21 mouse cellular contexts compared by ENCODE assay signal in the genomic region with DNA sequence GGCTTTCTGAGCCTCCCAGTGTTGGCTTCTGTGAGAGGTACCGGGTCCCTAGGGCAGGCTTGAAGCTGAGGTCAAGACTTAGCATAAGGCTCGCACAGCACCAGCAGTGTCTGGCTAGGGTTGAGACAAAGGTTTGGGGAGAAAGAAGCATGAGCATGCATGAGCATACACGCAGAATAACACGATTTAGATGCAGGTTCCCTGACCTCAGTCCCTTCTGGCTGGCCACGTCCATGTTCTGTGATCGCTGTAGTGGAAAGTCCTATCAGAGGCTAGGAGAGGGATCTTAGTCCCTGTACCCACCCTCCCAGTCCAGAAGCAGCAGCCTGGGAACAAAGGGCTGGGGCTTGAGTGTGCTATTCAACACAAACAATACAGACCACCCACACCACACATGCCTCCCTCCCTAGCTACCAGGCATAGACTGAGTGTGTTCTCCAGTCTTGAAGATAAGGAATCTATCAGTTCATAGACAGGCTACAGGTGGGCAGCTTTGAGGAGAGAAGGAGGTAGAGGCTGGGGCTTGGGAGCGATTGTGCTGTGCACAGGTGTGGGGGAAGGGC.
DNase-seq lines count a peak whose midpoint lies in the region; ATAC-seq lines count a peak whose summit lies in the region.
"Had no signal": no experiment of that assay in that cellular context is flagged by ENCODE, and none has a peak within 500 bp of the region (broad histone marks: within the 10 kb centered on the region; RNA-seq: fewer than 3 reads in every experiment).

No protein-coding gene starts in this region.

- no peaks in the 10 kb centered on the region for H3K36me3 ChIP-seq in forebrain, embryonic 11.5 days (ENCODE audit: control insufficient read depth, insufficient read depth, low read length)
- H3K36me3 ChIP-seq in forebrain, embryonic 13.5 days (ENCODE audit: poor library complexity, severe bottlenecking) = no peaks in the 10 kb centered on the region
- H3K36me3 ChIP-seq in midbrain, embryonic 11.5 days (ENCODE audit: control insufficient read depth, insufficient read depth, low read length) = no peaks in the 10 kb centered on the region
- H3K36me3 ChIP-seq in midbrain, embryonic 16.5 days (ENCODE audit: control insufficient read depth, insufficient read depth, low read length) = no peaks in the 10 kb centered on the region
- no peaks in the 10 kb centered on the region for H3K36me3 ChIP-seq in embryonic facial prominence, embryonic 14.5 days (ENCODE audit: control insufficient read depth, insufficient read depth, low read length)
- H3K36me3 ChIP-seq in midbrain, embryonic 15.5 days (replicated peaks) = no peaks in the 10 kb centered on the region
- H3K36me3 ChIP-seq: G1E had no signal

- H3K9me3 ChIP-seq in forebrain, embryonic 11.5 days (ENCODE audit: control insufficient read depth, low read length) = no peaks in the 10 kb centered on the region
- no peaks in the 10 kb centered on the region for H3K9me3 ChIP-seq in forebrain, embryonic 13.5 days (replicated peaks)
- no peaks in the 10 kb centered on the region for H3K9me3 ChIP-seq in midbrain, embryonic 11.5 days (ENCODE audit: control insufficient read depth, low read length)
- H3K9me3 ChIP-seq in midbrain, embryonic 16.5 days (replicated peaks; ENCODE audit: control insufficient read depth, low read length, poor library complexity, severe bottlenecking) = no peaks in the 10 kb centered on the region
- H3K9me3 ChIP-seq in embryonic facial prominence, embryonic 14.5 days (ENCODE audit: control insufficient read depth, low read length) = no peaks in the 10 kb centered on the region
- no peaks in the 10 kb centered on the region for H3K9me3 ChIP-seq in midbrain, embryonic 15.5 days
- H3K9me3 ChIP-seq: embryonic facial prominence, embryonic 13.5 days; G1E; megakaryocyte, embryonic 14.5 days had no signal

- H3K27ac ChIP-seq in forebrain, embryonic 11.5 days (ENCODE audit: low read depth, low read length) = no peak overlapping the region
- H3K27ac ChIP-seq in forebrain, embryonic 13.5 days = no peak overlapping the region
- no peak overlapping the region for H3K27ac ChIP-seq in midbrain, embryonic 11.5 days (ENCODE audit: low read depth, low read length)
- H3K27ac ChIP-seq in midbrain, embryonic 16.5 days (ENCODE audit: low read length) = no peak overlapping the region
- H3K27ac ChIP-seq in embryonic facial prominence, embryonic 14.5 days (replicated peaks; ENCODE audit: low read depth, low read length) = no peak overlapping the region
- no peak overlapping the region for H3K27ac ChIP-seq in midbrain, embryonic 15.5 days
- H3K27ac ChIP-seq: embryonic facial prominence, embryonic 13.5 days had no signal

- 45% methylated on average over 7 of the region's 7 CpGs for WGBS in forebrain, embryonic 11.5 days
- WGBS in forebrain, embryonic 13.5 days = 39% methylated on average over 7 of the region's 7 CpGs
- WGBS in midbrain, embryonic 11.5 days = 28% methylated on average over 7 of the region's 7 CpGs
- WGBS in midbrain, embryonic 16.5 days = 31% methylated on average over 7 of the region's 7 CpGs
- 83% methylated on average over 7 of the region's 7 CpGs for WGBS in embryonic facial prominence, embryonic 14.5 days
- 32% methylated on average over 7 of the region's 7 CpGs for WGBS in midbrain, embryonic 15.5 days

- ATAC-seq in forebrain, embryonic 11.5 days (replicated peaks; ENCODE audit: low FRiP score) = peak; percentile 72
- ATAC-seq in forebrain, embryonic 13.5 days = no peak
- ATAC-seq in midbrain, embryonic 11.5 days (ENCODE audit: low FRiP score) = peak; percentile 81
- ATAC-seq in midbrain, embryonic 16.5 days = no peak
- peak; percentile 26; the same call in 1 of the 2 replicates for ATAC-seq in embryonic facial prominence, embryonic 14.5 days (ENCODE audit: low read depth)
- 0 out of 2 replicates have a peak, but pooled peaks have one; percentile 28 for ATAC-seq in midbrain, embryonic 15.5 days (replicated peaks)
- ATAC-seq: activated CD4-positive, CD25-positive, alpha-beta regulatory T cell, adult 4 months; lung, postnatal 0 days had no signal

- no peak for DNase-seq in forebrain, embryonic 11.5 days (ENCODE audit: low spot score)
- peak; percentile 92 for DNase-seq in midbrain, embryonic 11.5 days (ENCODE audit: low spot score, missing footprints)
- no peak for DNase-seq in embryonic facial prominence, embryonic 14.5 days (ENCODE audit: low spot score)
- no peak for DNase-seq in right cerebral cortex, postnatal 14 days
- no peak for DNase-seq in adipocyte (ENCODE audit: low spot score)
- DNase-seq: adrenal gland, postnatal 14 days; cerebellum, adult 11-12 months; cerebellum, postnatal 25 days; gastrocnemius, postnatal 25 days; kidney, adult 11 months; kidney, postnatal 10 days; liver; right cerebral cortex, adult 18-20 months had no signal

- H3K4me3 ChIP-seq in forebrain, embryonic 11.5 days (ENCODE audit: low read depth, low read length) = no peak overlapping the region
- no peak overlapping the region for H3K4me3 ChIP-seq in forebrain, embryonic 13.5 days
- no peak overlapping the region for H3K4me3 ChIP-seq in midbrain, embryonic 11.5 days (ENCODE audit: low read depth, low read length)
- H3K4me3 ChIP-seq in midbrain, embryonic 16.5 days (ENCODE audit: low read depth, low read length) = no peak overlapping the region
- no peak overlapping the region for H3K4me3 ChIP-seq in embryonic facial prominence, embryonic 14.5 days (ENCODE audit: low read depth, low read length)
- H3K4me3 ChIP-seq in midbrain, embryonic 15.5 days = no peak overlapping the region
- H3K4me3 ChIP-seq: embryonic facial prominence, embryonic 13.5 days; megakaryocyte, embryonic 14.5 days had no signal

- peaks cover 13% of the 10 kb centered on the region; the same call in 1 of the 2 replicates for H3K4me1 ChIP-seq in forebrain, embryonic 11.5 days (replicated peaks; ENCODE audit: control insufficient read depth, insufficient read depth, low read length)
- peaks cover 14% of the 10 kb centered on the region for H3K4me1 ChIP-seq in forebrain, embryonic 13.5 days
- H3K4me1 ChIP-seq in midbrain, embryonic 11.5 days (ENCODE audit: control insufficient read depth, insufficient read depth, low read length) = peaks cover 18% of the 10 kb centered on the region
- peaks cover 9% of the 10 kb centered on the region for H3K4me1 ChIP-seq in midbrain, embryonic 16.5 days (ENCODE audit: control insufficient read depth, insufficient read depth, low read length)
- peaks cover 9% of the 10 kb centered on the region for H3K4me1 ChIP-seq in embryonic facial prominence, embryonic 14.5 days (ENCODE audit: control insufficient read depth, insufficient read depth, low read length)
- H3K4me1 ChIP-seq in midbrain, embryonic 15.5 days = peaks cover 17% of the 10 kb centered on the region
- H3K4me1 ChIP-seq: megakaryocyte, embryonic 14.5 days had no signal

- no peak overlapping the region for H3K4me2 ChIP-seq in forebrain, embryonic 11.5 days (ENCODE audit: low read depth, low read length, severe bottlenecking)
- no peak overlapping the region for H3K4me2 ChIP-seq in forebrain, embryonic 13.5 days
- no peak overlapping the region for H3K4me2 ChIP-seq in midbrain, embryonic 11.5 days
- H3K4me2 ChIP-seq in midbrain, embryonic 16.5 days (ENCODE audit: low read length) = no peak overlapping the region
- H3K4me2 ChIP-seq in embryonic facial prominence, embryonic 14.5 days (ENCODE audit: low read depth, low read length) = no peak overlapping the region
- no peak overlapping the region for H3K4me2 ChIP-seq in midbrain, embryonic 15.5 days
- H3K4me2 ChIP-seq: embryonic facial prominence, embryonic 13.5 days had no signal

- H3K27me3 ChIP-seq in forebrain, embryonic 11.5 days (ENCODE audit: control insufficient read depth, insufficient read depth, low read length) = no peaks in the 10 kb centered on the region; the same call in 1 of the 2 replicates
- H3K27me3 ChIP-seq in forebrain, embryonic 13.5 days = no peaks in the 10 kb centered on the region
- H3K27me3 ChIP-seq in midbrain, embryonic 11.5 days (ENCODE audit: control insufficient read depth, insufficient read depth, low read length) = no peaks in the 10 kb centered on the region; the same call in 1 of the 2 replicates
- H3K27me3 ChIP-seq in midbrain, embryonic 16.5 days (ENCODE audit: control insufficient read depth, insufficient read depth, low read depth, low read length) = no peaks in the 10 kb centered on the region; the same call in 1 of the 2 replicates
- H3K27me3 ChIP-seq in embryonic facial prominence, embryonic 14.5 days (replicated peaks; ENCODE audit: control insufficient read depth, insufficient read depth, low read length) = no peaks in the 10 kb centered on the region
- H3K27me3 ChIP-seq in midbrain, embryonic 15.5 days (replicated peaks) = peaks cover 5% of the 10 kb centered on the region; the same call in 1 of the 2 replicates

- no peak overlapping the region for H3K9ac ChIP-seq in forebrain, embryonic 11.5 days (ENCODE audit: low read length)
- H3K9ac ChIP-seq in forebrain, embryonic 13.5 days = no peak overlapping the region
- H3K9ac ChIP-seq in midbrain, embryonic 11.5 days (ENCODE audit: low read length) = peak overlapping the region; percentile 14; the same call in 1 of the 2 replicates
- H3K9ac ChIP-seq in midbrain, embryonic 16.5 days (ENCODE audit: low read depth, low read length) = no peak overlapping the region
- H3K9ac ChIP-seq in embryonic facial prominence, embryonic 14.5 days (ENCODE audit: low read depth, low read length) = no peak overlapping the region
- no peak overlapping the region for H3K9ac ChIP-seq in midbrain, embryonic 15.5 days
- H3K9ac ChIP-seq: embryonic facial prominence, embryonic 13.5 days had no signal

Comparison
In these comparisons a context has a peak if more than half of its experiments do, and no peak if none do; other contexts are left out.
1. ATAC-seq: peak in forebrain, embryonic 11.5 days (single experiment), midbrain, embryonic 11.5 days (single experiment), embryonic facial prominence, embryonic 14.5 days (single experiment) and midbrain, embryonic 15.5 days (single experiment); none in forebrain, embryonic 13.5 days (single experiment) and midbrain, embryonic 16.5 days (single experiment).